Mouse (Mus musculus): Measurements from ENCODE around the gene Dock3. TPM values are rescaled to one million over a fixed set of nuclear protein-coding genes. Genes with fewer than 3 reads are reported as not detected.

Gene Dock3
- total RNA-seq, 2 experiments from 2014 or later = 0.63 to 1.6 TPM

GRCm38 (mm10) chr9:106891829-106892551, 339.7 kb downstream of the Dock3 start, which contains the start of gene Manf:
TSS of gene Manf (minus strand) at chr9:106891979.
- DNase-seq = peak; percentile 94 to 95
- intact Hi-C loops (cut with DNase I) = no loop called here

GRCm38 (mm10) chr9:106891341-106891741, 340.4 kb downstream of the Dock3 start:
- DNase-seq = no peak
- intact Hi-C loops (cut with DNase I) = no loop called here

GRCm38 (mm10) chr9:106890496-106891240, 341.0 kb downstream of the Dock3 start:
- peak in 1 of 2 experiments; percentile 17 for DNase-seq
- intact Hi-C loops (cut with DNase I) = no loop called here

- intact Hi-C loops (cut with DNase I) = loop anchor here (5.0 kb wide), 1 partner anchor 202 kb away; the partner anchor contains the start of gene Tex264
- DNase-seq = no peak
These were observed 342.4 kb downstream of the Dock3 start for GRCm38 (mm10) chr9:106889321-106889720.

GRCm38 (mm10) chr9:106888346-106888745, 343.4 kb downstream of the Dock3 start:
- intact Hi-C loops (cut with DNase I) = loop anchor here (5.0 kb wide), 1 partner anchor 201 kb away; the partner anchor contains the start of gene Tex264
- no peak for DNase-seq

GRCm38 (mm10) chr9:106886828-106887702, 344.6 kb downstream of the Dock3 start, which contains the start of gene Rbm15b:
TSS of gene Rbm15b (minus strand) at chr9:106887428.
- peak; percentile 98 to 99 for DNase-seq
- intact Hi-C loops (cut with DNase I) = loop anchor here (2.0 to 5.0 kb wide), 2 partner anchors 64 to 200 kb away; partner anchors contain the start of gene Tex264

GRCm38 (mm10) chr9:106885901-106886731, 345.6 kb downstream of the Dock3 start:
- intact Hi-C loops (cut with DNase I) = loop anchor here (2.0 to 5.0 kb wide), 2 partner anchors 63 to 199 kb away; partner anchors contain the start of gene Tex264
- peak; percentile 52 to 58 for DNase-seq

GRCm38 (mm10) chr9:106884996-106885900, 346.5 kb downstream of the Dock3 start:
- no peak for DNase-seq
- intact Hi-C loops (cut with DNase I) = loop anchor here (5.0 kb wide), 1 partner anchor 198 kb away; the partner anchor contains the start of gene Tex264

GRCm38 (mm10) chr9:106884306-106884705, 347.4 kb downstream of the Dock3 start:
- intact Hi-C loops (cut with DNase I) = no loop called here
- no peak for DNase-seq

- intact Hi-C loops (cut with DNase I) = no loop called here
- no peak for DNase-seq
These were observed 348.6 kb downstream of the Dock3 start for GRCm38 (mm10) chr9:106883085-106883484.

- DNase-seq = no peak
- intact Hi-C loops (cut with DNase I) = no loop called here
These were observed 349.5 kb downstream of the Dock3 start for GRCm38 (mm10) chr9:106882176-106882575.

GRCm38 (mm10) chr9:106881071-106881755, 350.5 kb downstream of the Dock3 start:
- intact Hi-C loops (cut with DNase I) = no loop called here

GRCm38 (mm10) chr9:106879471-106879870, 352.2 kb downstream of the Dock3 start:
- DNase-seq = no peak
- intact Hi-C loops (cut with DNase I) = no loop called here

More at GRCm38 (mm10) chr9:106881071-106881755, 350.5 kb downstream of the Dock3 start:
- DNase-seq = no peak

- intact Hi-C loops (cut with DNase I) = no loop called here
- no peak for DNase-seq
These were observed 355.0 kb downstream of the Dock3 start for GRCm38 (mm10) chr9:106876666-106877065.

- intact Hi-C loops (cut with DNase I) = no loop called here
- no peak for DNase-seq
These were observed 357.5 kb downstream of the Dock3 start for GRCm38 (mm10) chr9:106874216-106874615.

GRCm38 (mm10) chr9:106858036-106858435, 373.7 kb downstream of the Dock3 start:
- no peak for DNase-seq
- intact Hi-C loops (cut with DNase I) = no loop called here

- no peak for DNase-seq
- intact Hi-C loops (cut with DNase I) = no loop called here
These were observed 375.0 kb downstream of the Dock3 start for GRCm38 (mm10) chr9:106856664-106857063.
